Mouse (Mus musculus) heart, embryonic 14.5 days (tissue): ENCODE results near the gene Cib3. TPM values are rescaled to one million over a fixed set of nuclear protein-coding genes. Genes with fewer than 3 reads are reported as not detected.

Experiments used
- ATAC-seq: fragments of 200-750 bp; cut with Nextera tagmentation; 2 replicates; pipeline ENCODE4 v1.8.0; 2017; ENCODE audit warnings: low read depth, moderate TSS enrichment; ENCODE audit not compliant: insufficient number of reproducible peaks, insufficient read depth, low FRiP score
- H3K27ac ChIP-seq, 2 experiments: fragments of 200-500 bp in 1 of 2; fragments of 300-500 bp in 1 of 2; sonication (generic) in 1 of 2; replicated peaks in 1 of 2; 2 replicates each; pipeline ENCODE4 v1.5.1; 2012 to 2014; ENCODE audit warnings: low read depth in 2 of 2, low read length in 2 of 2, control low read depth in 1 of 2, mild to moderate bottlenecking in 1 of 2, mixed read lengths in 1 of 2; ENCODE audit not compliant: control insufficient read depth in 1 of 2, insufficient read depth in 1 of 2
- H3K27me3 ChIP-seq: fragments of 300-500 bp; sonication (generic); 2 replicates; pipeline ENCODE4 v1.6.1; 2014; ENCODE audit warnings: mild to moderate bottlenecking, low read length, control low read depth; ENCODE audit not compliant: control insufficient read depth, insufficient read depth
- H3K36me3 ChIP-seq: fragments of 300-500 bp; sonication (generic); 2 replicates; pipeline ENCODE4 v1.6.1; 2014; ENCODE audit warnings: mild to moderate bottlenecking, control low read depth, low read length, mixed read lengths; ENCODE audit not compliant: control insufficient read depth, insufficient read depth
- H3K4me1 ChIP-seq, 2 experiments: fragments of 200-500 bp in 1 of 2; fragments of 300-500 bp in 1 of 2; sonication (generic) in 1 of 2; 2 replicates each; pipeline ENCODE4 v1.6.1; 2012 to 2014; ENCODE audit warnings: low read length in 2 of 2, control low read depth in 1 of 2, mixed read lengths in 1 of 2; ENCODE audit not compliant: control insufficient read depth in 2 of 2, insufficient read depth in 2 of 2
- H3K4me2 ChIP-seq: fragments of 300-500 bp; sonication (generic); 2 replicates; pipeline ENCODE4 v1.6.1; 2014; ENCODE audit warnings: mild to moderate bottlenecking, low read length
- H3K4me3 ChIP-seq, 2 experiments: fragments of 200-500 bp in 1 of 2; fragments of 300-500 bp in 1 of 2; sonication (generic) in 1 of 2; 2 replicates each; pipeline ENCODE4 v1.5.1; 2012 to 2014; ENCODE audit warnings: low read length in 2 of 2, mild to moderate bottlenecking in 2 of 2, control low read depth in 1 of 2, low read depth in 1 of 2, moderate library complexity in 1 of 2; ENCODE audit not compliant: control insufficient read depth in 1 of 2, insufficient read depth in 1 of 2
- H3K9ac ChIP-seq: fragments of 300-500 bp; sonication (generic); 2 replicates; pipeline ENCODE4 v1.6.1; 2014; ENCODE audit warnings: mild to moderate bottlenecking, low read length
- H3K9me3 ChIP-seq: fragments of 300-500 bp; sonication (generic); 2 replicates; pipeline ENCODE4 v1.6.1; 2016; ENCODE audit warnings: low read length, control low read depth; ENCODE audit not compliant: control insufficient read depth
- WGBS: fragments of 180-500 bp; shearing (Covaris S2); extraction: QIAGEN DNeasy Blood & Tissue Kit; methylation state at CpG from one replicate; pipeline ENCODE4 v1.1.7; 2014; 5-methylcytosine and 5-hydroxymethylcytosine counted together
- polyA plus RNA-seq: library from polyadenylated mRNA; unstranded; fragments of >200 nt; fragmentation: Nextera tagmentation; extraction: Ambion mirVana; gene quantifications from 2 replicates; pipeline ENCODE4 v1.2.1, GENCODE M21; 2014

Cib3 gene
- polyA plus RNA-seq, 1 experiment from 2014 or later, result not detected

- H3K4me2 ChIP-seq, result no peak overlapping the region
- no peak overlapping the region for H3K27ac ChIP-seq
- no peak for ATAC-seq
- 37% methylated on average over 2 of the region's 2 CpGs for WGBS
- no peak overlapping the region for H3K9ac ChIP-seq
- H3K27me3 ChIP-seq, result no peaks in the 10 kb centered on the region
- H3K4me3 ChIP-seq, result no peak overlapping the region
- peaks cover 46% of the 10 kb centered on the region for H3K36me3 ChIP-seq
- peaks cover 4 to 11% of the 10 kb centered on the region in 2 experiments for H3K4me1 ChIP-seq
- H3K9me3 ChIP-seq, result no peaks in the 10 kb centered on the region
Observed at GRCm38 (mm10) chr8:72244610-72245009, 32.0 kb upstream of the Cib3 start.

- peaks cover 29% of the 10 kb centered on the region for H3K36me3 ChIP-seq
- no peak for ATAC-seq
- H3K9ac ChIP-seq, result no peak overlapping the region; the same call in 1 of the 2 replicates
- H3K27me3 ChIP-seq, result no peaks in the 10 kb centered on the region
- peaks cover 6 to 11% of the 10 kb centered on the region in 2 experiments for H3K4me1 ChIP-seq
- no peak overlapping the region for H3K4me2 ChIP-seq
- H3K4me3 ChIP-seq, result no peak overlapping the region
- 90% methylated on average over 1 of the region's 1 CpGs for WGBS
- no peaks in the 10 kb centered on the region for H3K9me3 ChIP-seq
- no peak overlapping the region for H3K27ac ChIP-seq
Observed at GRCm38 (mm10) chr8:72242226-72242625, 29.6 kb upstream of the Cib3 start.

DNA sequence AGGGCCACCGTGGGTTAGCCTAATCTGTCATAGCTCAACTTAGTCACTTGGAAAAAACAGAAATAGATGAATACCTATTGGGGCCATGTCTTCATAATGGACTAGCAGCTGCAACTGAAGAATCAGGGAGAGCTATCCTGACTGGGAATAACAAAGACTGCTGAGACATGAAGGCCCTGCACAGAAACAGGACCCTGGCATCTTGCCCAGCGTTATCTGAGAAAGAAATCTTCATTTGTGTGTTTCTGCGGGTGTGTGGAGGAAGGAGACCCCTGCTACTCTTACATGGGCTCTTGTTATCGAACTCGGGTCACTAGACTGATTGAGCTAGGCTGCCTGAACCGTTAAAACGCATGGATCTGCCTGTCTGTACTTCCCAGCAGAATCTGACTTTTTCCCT lies 28.3 kb upstream of the Cib3 start:
- H3K27ac ChIP-seq, result 0 out of 4 replicates have a peak overlapping the region, but pooled peaks of 1 of the 2 experiments have one; percentile 97
- ATAC-seq, result no peak
- WGBS, result 64% methylated on average over 7 of the region's 7 CpGs

GRCm38 (mm10) chr8:72240403-72240763 lies 27.7 kb upstream of the Cib3 start:
- peak overlapping the region; percentile 88 to 97 for H3K27ac ChIP-seq
- H3K9me3 ChIP-seq, result no peaks in the 10 kb centered on the region
- H3K4me3 ChIP-seq, result peak overlapping the region; percentile 62 to 87
- peaks cover 18% of the 10 kb centered on the region; the same call in 1 of the 2 replicates for H3K36me3 ChIP-seq
- under 1% methylated on average over 24 of the region's 24 CpGs for WGBS
- H3K4me2 ChIP-seq, result peak overlapping the region; percentile 67
- H3K27me3 ChIP-seq, result no peaks in the 10 kb centered on the region
- peak overlapping the region; percentile 71 for H3K9ac ChIP-seq
- peak; percentile 35 for ATAC-seq
- peaks cover 6 to 11% of the 10 kb centered on the region in 2 experiments for H3K4me1 ChIP-seq

More for the DNA sequence above, 28.3 kb upstream of the Cib3 start:
- Histone ChIP-seq H3K27me3 (no peaks in the 10 kb centered on the region), H3K9me3 (no peaks in the 10 kb centered on the region), H3K4me2 (peak overlapping the region; percentile 67), H3K4me3 (peak overlapping the region; percentile 62 to 87), H3K9ac (peak overlapping the region; percentile 71), H3K4me1 (peaks cover 6 to 11% of the 10 kb centered on the region in 2 experiments), H3K36me3 (peaks cover 18% of the 10 kb centered on the region; the same call in 1 of the 2 replicates)

DNA sequence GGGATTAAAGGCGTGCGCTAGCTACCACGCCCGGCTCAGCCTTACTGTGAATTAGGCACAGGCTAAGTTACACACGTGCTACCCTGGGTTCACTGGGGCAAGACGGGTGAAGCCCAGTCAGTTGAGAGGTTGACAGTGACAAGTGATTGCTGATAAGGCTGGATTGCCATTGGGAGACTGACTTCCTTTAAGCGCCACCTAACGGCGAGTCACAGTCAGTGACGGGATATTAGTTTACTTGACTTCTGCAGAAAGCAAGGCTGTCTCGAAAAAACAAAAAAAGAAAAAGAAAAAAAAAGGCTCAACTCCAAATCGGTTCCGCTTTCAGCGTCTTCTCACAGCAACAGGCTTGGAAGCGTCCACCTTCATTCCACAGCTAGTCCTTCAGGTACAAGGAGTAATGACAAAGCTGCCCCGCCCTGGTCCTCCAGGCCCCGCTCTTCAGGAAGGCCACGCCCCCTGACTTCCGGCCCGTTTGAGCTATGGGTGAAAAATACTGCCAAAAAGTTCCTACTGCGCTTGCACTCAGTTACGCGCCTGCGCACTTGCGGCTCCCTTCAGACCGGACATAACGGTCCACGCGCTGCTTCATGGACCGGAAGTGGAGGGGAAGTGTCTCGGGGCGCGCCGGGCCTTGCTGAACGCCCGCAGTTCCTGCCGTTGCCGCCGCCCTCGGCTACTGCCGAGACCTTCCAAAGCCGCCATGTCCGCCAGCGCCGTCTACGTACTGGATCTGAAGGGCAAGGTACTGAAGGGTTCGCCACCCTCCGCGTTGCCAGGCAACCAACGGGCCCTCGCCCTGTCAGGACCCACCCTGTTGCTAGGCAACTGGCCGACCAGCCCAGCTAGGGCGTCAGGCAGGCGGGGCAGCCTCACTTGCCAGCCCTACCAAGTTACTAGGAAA lies 27.1 kb upstream of the Cib3 start, which contains the start of gene Ap1m1:
Gene Ap1m1 (plus strand): TSS at position 520 of the 904 bp plus-strand sequence.
- peak within 1 kb of the TSS; percentile 62 to 87 for H3K4me3 ChIP-seq
- H3K4me1 ChIP-seq, result peaks cover 6 to 11% of the 10 kb centered on the region in 2 experiments
- H3K27ac ChIP-seq, result peak within 1 kb of the TSS; percentile 88 to 97
- WGBS, result under 1% methylated on average over 54 of the region's 54 CpGs
- peak; percentile 96 for ATAC-seq
- peaks cover 18% of the 10 kb centered on the region; the same call in 1 of the 2 replicates for H3K36me3 ChIP-seq
- peak within 1 kb of the TSS; percentile 67 for H3K4me2 ChIP-seq
- no peaks in the 10 kb centered on the region for H3K9me3 ChIP-seq
- no peaks in the 10 kb centered on the region for H3K27me3 ChIP-seq
- H3K9ac ChIP-seq, result peak within 1 kb of the TSS; percentile 71

GRCm38 (mm10) chr8:72222656-72223055 lies 10.0 kb upstream of the Cib3 start:
- H3K36me3 ChIP-seq, result peaks cover 33% of the 10 kb centered on the region
- peaks cover 0 to 11% of the 10 kb centered on the region in 2 experiments; a peak in 1 of 4 replicates for H3K4me1 ChIP-seq
- H3K27ac ChIP-seq, result no peak overlapping the region
- no peak for ATAC-seq
- no peak overlapping the region for H3K9ac ChIP-seq
- H3K9me3 ChIP-seq, result no peaks in the 10 kb centered on the region
- WGBS, result 82% methylated on average over 5 of the region's 5 CpGs
- no peak overlapping the region for H3K4me2 ChIP-seq
- H3K4me3 ChIP-seq, result no peak overlapping the region
- no peaks in the 10 kb centered on the region; the same call in 1 of the 2 replicates for H3K27me3 ChIP-seq

DNA sequence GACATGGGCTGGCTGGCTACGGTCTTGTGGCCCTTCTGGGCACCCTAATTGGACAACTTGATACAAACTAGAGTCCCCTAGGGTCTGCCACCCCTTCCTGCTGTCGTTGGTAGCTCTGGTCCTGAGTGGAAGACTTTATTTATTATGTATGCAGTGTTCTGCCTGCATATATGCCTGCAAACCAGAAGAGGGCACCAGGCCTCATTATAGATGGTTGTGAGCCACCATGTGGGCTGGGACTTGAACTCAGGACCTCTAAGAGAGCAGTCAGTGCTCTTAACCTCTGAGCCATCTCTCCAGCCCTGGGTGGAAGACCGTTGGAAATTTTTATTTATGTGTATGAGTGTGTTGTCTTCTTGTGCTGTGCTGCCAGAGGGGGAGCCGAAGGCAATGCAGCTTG lies 8.1 kb upstream of the Cib3 start:
- H3K4me3 ChIP-seq, result peak overlapping the region in 1 of 2 experiments; percentile 90; a peak in 2 of 4 replicates
- H3K27ac ChIP-seq, result no peak overlapping the region
- peak overlapping the region; percentile 78 for H3K4me2 ChIP-seq
- 86% methylated on average over 4 of the region's 4 CpGs for whole genome bisulfite sequencing
- no peaks in the 10 kb centered on the region for H3K9me3 ChIP-seq
- peak overlapping the region; percentile 85; the same call in 1 of the 2 replicates for H3K9ac ChIP-seq
- ATAC-seq, result no peak
- H3K4me1 ChIP-seq, result peaks cover 0 to 11% of the 10 kb centered on the region in 2 experiments; a peak in 1 of 4 replicates
- H3K36me3 ChIP-seq, result peaks cover 33% of the 10 kb centered on the region
- H3K27me3 ChIP-seq, result peaks cover 4% of the 10 kb centered on the region; the same call in 1 of the 2 replicates
